Mouse (Mus musculus) spleen, embryonic (tissue): ENCODE results near the gene Sdccag8.

ENCODE experiments used
- CTCF ChIA-PET: fragments of 350-600 bp; sonication (Branson Sonifier 250); formaldehyde crosslinking; loops from one replicate; lab custom pipeline; 2022; lab: Charles Lee

The Sdccag8 gene

DNA sequence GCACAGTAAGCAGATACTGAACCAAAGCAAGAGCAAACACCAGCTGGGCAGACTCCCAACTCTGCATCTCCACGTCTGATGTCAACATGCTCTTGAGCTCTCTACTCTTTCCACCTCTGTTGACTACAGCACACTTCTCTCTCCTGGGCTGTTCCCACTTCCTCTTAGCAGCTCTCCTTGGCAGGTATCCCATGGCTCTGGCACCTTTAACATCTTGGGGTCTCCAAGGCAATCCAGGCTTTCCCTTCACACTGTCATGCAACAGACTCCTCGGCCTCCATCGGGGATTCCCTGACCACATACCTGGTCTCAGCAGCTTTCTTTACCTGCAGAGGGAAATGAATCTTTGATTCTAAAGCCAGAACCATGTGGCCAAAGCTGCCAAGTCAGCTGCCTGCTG lies 192.9 kb downstream of the Sdccag8 start:
- CTCF ChIA-PET: no interaction called here

DNA sequence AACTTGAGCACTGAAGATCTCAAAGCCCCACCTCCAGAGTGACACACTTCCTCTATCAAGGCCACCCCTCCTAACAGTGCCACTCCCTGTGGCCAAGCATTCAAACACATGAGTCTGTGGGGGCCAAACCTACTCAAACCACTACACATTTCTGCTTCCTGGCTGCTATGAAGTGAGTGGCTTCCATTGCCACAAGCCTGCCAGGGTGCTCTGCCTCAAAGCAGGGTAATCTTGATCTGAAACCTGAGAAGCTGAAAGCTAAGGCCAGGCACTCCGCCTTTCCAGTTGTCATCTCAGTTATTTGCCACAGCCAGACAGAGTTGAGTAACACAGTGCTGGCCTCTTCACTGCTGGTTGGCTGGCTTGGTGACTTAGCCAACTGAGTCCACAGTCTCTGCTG lies 194.3 kb downstream of the Sdccag8 start:
- CTCF ChIA-PET: no interaction called here

DNA sequence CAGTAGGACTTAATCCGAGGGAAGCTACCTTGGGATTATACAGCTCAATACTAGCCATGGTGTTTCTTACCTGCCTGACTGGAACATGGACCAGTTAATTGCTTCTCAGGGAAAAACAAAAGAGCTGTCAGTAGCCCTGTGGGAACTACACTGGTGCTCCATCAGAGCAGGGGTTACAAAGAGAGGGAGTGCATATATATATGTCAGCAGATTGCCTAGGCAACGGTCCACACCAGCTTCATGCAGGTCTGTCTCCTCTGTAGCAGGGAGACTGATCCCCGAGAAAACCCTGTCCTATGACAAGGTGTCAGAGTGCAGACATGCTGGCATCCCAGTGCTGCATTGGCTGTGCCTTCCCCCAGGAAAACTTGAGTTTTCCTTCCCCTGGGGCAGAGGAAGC lies 195.6 kb downstream of the Sdccag8 start:
- CTCF ChIA-PET: no interaction called here

DNA sequence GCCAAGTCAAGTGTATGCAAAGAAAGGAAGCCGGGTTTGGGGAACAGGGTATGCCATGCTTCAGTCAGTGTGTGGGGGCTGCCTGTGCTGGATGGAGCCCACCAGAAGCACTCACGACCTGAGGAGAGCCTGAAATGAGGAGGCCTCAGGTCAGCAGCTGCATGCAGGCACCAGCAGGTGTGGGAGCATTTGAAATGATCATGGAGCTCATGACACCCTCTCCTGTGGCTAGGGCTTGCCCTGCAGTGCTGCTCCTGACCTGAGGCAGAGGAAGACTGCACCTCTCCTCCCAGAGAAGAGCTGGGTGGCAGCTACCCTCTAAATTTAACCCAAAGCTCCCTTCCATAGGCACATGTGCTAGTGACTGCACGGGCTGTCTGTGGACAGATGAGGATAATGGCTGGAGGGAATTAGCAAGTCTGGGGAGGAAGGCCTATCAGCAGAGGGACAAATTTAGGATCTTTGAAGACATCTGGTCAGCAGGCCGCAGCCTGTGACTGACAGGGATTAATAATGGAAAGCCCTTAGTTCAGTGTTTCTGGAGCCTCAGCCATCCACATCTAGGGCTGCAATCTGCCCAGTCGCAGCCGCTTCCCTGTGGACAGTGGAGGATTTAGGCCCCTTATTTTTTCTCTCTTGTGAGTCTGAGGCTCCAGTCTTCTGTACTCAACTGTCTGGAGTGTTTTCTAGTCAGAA lies 196.3 kb downstream of the Sdccag8 start:
- CTCF ChIA-PET: no interaction called here

DNA sequence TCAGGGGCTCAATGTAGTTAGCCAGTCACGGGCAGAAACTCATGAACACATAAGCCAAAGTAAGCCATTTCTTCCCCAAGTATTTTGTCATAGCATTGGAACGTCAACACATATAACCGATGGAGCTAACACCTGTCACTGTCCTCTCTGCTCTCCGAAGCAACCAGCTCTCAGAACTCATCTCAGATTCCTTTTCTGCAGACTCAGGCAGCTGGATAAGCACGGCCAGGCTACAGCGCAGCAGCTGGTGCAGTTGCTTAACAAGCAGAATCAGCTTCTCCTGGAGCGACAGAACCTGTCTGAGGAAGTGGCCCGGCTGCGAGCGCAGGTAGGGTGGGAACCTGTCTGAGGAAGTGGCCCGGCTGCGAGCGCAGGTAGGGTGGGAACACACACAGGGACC lies 197.2 kb downstream of the Sdccag8 start:
- CTCF ChIA-PET: no interaction called here

DNA sequence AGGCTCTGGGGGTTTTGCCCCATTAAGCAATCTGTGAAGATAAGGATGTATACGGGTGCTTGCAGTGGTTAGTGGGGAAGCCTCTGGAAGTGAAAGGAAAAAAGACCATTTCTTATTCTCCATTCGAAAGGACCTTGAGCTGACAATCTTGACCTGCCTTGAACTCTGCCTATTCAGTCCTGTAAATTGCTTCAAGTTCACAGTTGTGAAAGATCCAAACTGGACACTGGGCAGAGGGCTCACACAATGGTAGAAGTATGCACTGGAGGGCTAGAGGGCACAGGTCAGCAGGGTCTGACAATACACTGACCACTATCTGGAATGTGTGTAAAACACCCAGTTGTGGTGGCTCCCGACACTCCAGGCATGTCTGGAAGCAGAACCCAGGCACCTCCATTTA lies 198.3 kb downstream of the Sdccag8 start:
- CTCF ChIA-PET: no interaction called here

DNA sequence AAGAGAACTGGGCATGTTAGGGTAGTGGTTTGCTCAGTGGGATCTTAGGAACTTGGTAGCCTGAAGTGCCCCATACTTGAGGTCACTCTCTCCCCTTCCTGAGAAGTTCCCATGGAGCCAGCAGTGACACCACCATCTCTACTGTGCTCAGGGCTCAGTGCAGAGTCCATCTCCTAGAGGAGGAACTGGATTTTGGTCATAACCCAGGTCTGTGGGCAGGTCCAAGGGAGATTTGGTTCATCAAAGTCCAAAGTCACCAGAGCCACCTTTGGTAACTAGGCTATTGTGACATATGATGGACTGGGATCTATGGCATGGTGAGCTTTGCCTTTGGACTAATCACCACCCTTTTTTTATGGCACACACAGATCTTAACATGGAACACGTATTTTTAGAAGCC lies 198.9 kb downstream of the Sdccag8 start:
- CTCF ChIA-PET: no interaction called here

DNA sequence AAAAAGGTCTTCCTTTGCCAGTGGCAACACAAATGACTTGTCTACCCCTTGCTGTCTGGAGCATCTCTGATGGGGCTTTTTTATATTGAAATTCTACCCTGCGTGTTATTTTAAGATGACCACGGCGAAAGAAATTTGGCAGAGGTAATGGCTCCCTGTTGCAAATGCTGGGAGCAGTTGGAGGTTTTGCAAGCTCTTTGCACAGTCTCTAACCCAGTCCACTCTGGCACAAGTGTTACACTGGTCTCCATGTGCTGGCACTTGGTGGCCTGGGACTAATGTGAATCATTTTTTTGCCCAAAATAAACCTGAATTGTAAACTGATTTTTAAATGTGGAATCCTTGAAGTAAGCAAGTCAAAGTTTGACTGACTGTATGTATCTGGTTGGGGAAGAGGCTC lies 199.3 kb downstream of the Sdccag8 start:
- CTCF ChIA-PET: no interaction called here

DNA sequence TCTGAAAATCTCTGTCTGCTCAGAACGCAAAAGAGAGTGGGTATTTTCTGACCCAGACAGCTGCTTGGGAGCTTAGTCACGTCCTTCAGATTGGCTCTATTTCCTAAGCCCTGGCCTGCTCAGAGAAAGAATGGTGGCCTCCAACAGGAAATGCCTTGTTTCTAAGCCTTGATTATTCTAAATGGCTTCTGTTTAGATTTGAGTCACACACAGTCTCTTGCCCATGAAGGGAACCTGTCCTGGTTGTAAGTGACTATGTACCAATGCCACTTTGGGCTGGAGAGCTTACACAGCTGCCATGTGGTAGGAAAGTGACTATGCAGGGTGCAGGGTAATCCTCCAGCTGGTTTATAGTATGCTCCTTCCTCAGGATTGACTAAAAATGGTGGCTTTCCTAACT lies 199.9 kb downstream of the Sdccag8 start:
- CTCF ChIA-PET: no interaction called here

DNA sequence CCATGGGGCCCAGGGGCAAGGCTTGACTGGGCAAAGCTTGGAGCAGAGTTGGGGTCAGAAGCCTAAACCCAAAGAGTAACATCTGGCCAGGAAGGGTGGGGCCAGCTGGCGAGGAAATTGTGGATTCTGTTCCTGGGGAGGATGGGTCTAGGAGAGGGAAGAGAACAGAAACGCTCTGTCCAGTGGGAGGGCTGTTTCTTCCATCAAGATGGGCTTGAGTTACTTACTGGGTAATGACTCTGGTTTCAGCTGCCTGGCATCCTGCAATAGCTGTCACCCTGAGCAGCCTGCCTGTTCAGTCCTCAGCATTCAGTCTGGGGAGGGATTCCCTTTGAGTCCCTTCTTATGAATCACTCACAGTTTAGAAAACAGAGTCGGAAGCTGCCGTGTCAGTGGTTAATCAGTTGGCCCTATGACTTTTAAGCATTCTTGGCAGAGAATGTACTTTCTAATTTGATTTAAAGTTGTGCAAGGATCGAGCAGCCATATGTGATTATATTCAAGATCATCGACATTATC lies 200.5 kb downstream of the Sdccag8 start:
- CTCF ChIA-PET: no interaction called here

DNA sequence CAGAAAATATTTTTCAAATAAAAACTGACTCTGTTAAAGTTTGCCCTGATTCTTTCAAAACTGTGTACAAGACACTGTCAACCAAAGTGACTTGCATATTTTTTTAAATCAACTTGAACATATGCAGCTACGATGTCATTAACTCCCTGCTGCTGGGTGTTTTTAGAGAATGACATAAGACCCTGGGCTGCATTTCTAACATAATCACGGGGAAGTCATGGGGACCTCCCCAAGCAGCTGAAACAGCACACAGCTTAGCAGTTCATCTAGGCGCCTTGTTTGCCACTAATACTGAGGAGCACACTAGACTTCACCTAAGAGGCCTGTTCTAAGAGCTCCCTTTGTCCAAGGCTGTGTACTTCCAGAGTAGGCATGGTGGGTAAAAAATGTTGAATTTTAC lies 201.5 kb downstream of the Sdccag8 start:
- CTCF ChIA-PET: no interaction called here

DNA sequence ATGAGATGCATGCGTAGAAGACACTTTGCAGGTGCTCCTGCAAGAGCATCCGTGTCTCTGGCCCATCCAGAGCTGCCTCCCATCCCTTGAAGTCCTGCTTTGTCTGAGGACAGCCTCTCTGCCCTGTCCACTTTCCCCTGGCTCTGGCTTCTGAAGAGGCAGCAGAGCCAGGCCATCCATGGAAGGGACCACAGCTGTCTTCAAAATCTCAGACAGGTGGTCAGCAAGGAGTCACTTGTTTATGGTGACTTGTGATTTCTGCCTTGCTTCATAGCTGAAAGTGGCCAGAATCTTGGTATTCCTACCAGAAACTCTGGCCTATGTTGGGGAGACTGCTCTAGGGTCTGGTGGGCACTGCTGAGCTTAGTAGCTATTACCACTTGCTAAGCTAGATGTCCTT lies 202.3 kb downstream of the Sdccag8 start:
- CTCF ChIA-PET: interaction anchor here (0.6 kb wide), 1 partner anchor 23 kb away, joined by 10 read pairs; no protein-coding TSS in a partner anchor

DNA sequence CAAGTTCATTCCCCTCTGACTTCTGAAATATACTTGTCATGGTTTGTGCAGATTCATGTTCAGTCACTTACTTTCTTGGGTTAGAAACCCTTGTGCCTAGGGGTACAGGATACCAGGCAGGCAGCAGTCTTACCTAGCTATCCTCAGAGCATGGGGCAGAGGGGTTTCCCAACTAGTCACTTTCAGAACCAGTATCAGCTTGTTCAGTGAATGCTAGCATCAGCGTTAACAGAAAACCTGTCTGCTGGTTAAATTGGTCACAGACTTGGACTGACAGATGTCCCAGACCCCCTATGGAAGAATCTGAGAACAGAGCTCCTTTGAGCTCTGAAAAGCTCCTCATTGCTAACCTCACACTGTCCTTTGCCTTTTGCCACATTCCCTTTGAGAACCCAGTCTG lies 204.3 kb downstream of the Sdccag8 start:
- CTCF ChIA-PET: no interaction called here

DNA sequence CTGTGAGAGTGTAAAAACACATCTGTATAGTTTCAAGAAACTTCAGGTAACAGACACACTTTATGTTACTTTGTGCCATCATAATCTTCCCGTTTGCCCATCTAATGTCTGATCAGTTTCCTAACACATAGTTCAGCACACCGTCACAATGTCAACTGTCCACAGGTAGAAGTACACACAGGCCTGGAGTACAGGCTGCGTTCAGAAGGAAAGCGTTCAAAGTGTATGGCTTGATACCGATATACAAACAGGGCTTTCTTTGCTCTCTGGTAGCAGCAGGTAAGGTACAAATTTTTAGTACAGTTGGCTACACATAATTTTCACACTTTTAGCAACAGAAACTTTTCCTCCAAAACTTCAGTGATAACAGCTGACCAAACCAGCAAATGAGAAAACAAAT lies 205.2 kb downstream of the Sdccag8 start:
- CTCF ChIA-PET: no interaction called here

DNA sequence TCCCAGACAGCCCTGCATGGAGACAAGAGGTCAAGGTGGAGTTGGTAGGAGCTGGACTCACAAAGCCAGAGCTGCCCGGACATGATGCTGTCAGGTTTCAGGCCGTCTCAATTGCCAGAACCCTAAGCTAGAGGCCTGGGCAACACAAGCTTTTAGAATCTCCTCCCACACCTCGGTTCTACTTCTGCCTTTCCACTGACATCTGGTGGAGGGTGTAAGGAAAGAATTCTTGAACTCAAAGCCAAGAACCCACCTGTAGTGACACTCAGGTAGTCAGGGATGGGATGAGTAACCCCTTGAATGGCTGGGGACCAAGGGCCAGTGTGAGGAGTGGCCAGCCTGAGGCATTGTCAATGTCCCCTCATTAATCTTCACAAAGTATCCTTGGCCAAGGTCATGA lies 208.3 kb downstream of the Sdccag8 start:
- CTCF ChIA-PET: no interaction called here

DNA sequence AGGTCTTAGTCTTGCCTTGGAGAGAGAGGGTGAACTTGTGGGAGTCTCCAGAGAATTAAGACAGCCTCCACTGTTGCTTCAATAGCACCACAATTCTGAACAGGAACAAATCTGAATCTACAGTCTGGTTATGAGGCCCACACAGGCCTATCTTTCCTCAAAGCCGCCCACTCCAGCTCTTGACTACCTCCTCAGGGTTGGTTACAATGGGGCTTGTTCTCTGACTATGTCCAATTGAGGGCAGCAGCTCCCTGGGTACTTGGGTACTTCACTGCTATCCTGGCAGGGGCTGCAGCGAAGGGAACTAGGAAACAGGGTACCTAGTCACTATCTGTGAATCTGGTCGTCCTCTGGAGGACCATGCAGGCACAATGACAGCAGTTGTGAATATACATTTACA lies 213.2 kb downstream of the Sdccag8 start:
- CTCF ChIA-PET: no interaction called here

DNA sequence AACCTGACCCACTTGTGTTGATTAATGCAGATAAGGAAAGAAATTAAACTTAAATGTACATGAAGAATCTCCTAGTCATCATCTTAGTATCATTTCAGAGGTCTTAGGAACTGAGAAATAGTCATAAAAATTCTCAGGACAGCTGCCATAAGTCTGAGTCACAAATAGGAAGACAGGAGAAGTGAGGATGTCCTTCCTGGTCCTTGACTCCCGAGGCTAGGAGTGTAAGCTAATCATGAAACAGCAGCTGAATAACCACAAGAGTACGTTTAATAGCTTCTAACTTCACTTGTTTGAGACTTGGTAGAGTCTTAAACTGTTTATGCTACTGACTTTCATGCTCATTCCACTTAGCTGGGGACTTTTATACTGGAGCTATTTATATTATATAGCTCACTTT lies 214.6 kb downstream of the Sdccag8 start:
- CTCF ChIA-PET: no interaction called here

DNA sequence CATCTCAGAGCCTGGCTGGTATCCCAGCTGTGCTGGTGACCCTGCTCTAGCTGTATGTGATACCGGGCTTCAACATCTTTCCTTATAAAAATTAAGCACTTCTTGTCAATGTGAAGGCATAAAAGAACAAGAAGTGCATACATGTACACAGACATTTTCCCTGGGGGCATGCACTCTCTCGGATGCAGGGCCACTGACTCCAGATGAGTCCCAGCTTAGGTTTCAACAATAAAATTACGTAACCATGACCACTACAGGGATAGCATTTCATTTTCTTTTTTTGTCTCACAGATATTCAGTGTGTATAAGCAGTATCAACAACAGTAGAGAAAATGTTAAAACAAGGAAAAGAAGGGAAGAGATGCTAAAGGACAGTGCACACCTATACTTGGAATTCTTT lies 216.2 kb downstream of the Sdccag8 start:
- CTCF ChIA-PET: no interaction called here

DNA sequence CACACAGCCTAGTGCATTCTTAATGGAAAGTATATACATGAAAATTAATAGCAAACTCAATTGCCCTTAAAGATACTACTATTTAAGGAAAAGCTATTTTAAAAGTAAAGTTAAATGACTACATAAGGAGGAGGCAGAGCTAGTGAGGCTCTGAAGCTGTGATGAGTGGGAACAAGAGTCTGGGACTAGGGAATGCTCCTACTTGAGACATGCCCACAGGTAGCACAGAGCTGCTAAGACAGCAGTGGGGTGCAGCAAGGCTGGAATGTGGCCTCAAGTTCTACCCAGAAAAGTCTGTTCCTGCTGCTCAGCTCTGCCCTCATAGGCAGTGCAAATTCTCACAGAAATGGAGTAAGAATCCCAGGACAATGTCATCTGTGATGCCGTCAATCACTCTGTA lies 216.7 kb downstream of the Sdccag8 start:
- CTCF ChIA-PET: no interaction called here

DNA sequence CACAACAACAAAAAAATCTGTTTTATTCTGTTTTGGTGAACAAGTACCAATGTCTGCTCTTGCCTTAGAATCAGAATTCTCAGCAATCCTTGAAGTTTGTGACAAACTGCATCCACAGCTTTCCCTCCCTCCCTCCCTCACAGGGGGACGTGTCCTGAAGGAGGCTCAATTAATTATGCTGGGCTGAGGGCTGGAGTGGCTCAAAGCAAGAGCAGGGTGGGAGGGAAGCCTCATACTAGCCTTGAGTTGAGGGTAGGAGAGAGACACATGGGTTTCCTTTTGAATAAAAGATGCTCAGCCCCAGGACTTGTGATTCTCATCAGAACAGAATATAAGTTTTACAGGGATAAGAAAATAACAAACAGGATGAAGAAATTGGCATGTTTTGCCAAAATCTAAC lies 217.8 kb downstream of the Sdccag8 start:
- CTCF ChIA-PET: interaction anchor here (0.6 kb wide), 1 partner anchor 1390 kb away, joined by 3 read pairs; no protein-coding TSS in a partner anchor

DNA sequence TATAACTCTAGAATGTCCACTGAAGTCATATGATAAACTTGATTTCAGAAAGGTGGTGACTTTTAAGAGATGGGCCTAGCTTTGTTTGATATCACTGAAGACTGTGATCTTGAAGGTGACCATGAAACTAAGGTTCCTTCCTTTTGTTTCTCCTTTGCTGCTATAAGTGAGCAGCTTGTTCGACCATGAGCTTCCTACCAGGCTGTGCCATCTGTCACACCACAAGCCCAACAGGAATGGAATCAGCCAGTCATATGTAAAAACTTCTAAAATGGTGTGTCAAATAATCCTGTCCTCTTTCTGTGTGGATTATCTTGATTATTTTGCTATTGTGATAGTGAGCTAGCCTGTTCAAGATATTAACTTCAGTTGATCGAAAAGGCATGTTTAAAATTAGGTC lies 221.0 kb downstream of the Sdccag8 start:
- CTCF ChIA-PET: no interaction called here

DNA sequence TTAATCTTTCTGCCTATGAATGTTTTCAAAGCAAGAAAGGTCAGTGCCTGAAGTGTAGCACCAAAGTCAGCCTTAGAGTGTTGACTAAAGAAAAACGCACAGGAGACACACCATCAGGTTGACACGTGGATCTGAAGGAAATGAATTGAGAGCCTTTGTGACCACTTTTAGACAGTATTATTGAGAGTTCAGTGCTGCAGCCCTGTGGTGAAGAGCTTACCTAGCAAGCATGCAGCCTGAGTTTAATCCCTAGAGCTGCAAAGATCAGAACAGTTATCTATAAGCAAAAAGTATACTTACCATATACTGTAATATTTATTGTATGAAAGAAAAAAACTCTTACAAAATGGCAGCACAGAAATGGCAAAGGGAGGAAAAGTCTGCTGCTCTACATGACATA lies 223.9 kb downstream of the Sdccag8 start:
- CTCF ChIA-PET: no interaction called here

DNA sequence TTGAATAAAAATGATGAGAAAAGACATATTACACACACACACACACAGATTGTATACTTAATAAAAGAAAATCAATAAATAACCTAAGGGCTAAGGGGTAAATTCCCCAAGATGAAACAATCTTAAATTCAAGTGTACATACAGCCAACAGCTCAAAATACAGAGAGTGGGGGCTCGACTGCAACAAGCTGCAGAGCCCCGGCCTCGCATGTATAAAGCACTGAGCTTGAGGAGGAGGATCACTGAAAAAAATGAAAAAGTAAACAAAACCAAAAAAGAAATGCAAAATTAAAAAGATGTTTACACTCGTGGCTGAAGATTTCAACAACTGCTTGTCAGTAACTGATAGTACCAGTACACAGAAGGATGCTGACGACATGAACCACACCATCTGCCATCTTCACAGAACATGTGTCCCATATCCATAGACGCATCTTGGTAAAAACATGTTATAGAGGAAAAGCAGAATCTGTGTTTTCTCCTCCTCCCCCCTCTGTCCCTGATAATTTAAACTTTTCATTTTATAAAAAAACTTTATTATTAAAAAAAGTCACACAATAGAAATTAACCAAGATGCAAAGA lies 224.7 kb downstream of the Sdccag8 start:
- CTCF ChIA-PET: no interaction called here

DNA sequence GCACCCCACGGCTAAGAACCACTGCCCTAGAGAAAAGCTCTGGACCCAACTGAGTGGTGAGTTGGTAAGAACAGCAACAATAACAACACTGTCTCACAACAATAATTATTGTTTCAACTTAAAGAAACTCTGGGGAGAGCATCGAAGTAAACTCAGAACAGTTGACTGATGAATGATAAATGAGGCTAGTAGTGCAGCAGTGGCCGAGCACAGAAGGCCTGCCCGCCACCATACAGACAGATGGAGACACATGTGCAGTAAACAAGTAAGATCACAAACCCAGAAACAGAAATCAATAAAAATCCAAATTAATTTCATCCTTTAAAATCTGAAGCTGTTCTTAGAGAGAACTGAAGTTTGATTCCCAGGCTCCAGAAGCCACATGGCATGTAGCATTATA lies 225.6 kb downstream of the Sdccag8 start:
- CTCF ChIA-PET: no interaction called here
